Comparison of ENCODE assay signal across 38 mouse cellular contexts in the genomic region with DNA sequence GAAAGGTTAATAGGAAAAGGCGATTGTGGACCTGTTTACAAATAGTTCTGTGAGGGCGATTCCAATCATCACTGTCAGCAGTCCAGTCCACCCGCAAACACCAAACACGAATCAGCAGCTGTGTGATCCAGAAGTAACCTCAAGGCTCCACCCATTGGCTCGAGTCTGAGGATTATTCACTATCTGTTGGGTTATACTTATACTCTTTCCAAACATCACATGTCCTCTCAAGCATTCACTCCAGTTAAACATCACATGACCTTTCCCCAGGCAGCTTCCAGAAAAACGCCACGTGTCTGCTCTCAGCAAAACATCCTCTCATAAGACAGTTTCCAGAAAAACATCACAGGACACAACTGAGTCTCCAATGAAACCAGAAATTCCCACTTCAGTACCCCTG. TPM values are rescaled to one million over a fixed set of nuclear protein-coding genes. Genes with fewer than 3 reads are reported as not detected.
DNase-seq lines count a peak whose midpoint lies in the region; ATAC-seq and TF ChIP-seq lines count a peak whose summit lies in the region.
"Had no signal": no experiment of that assay in that cellular context is flagged by ENCODE, and none has a peak within 500 bp of the region (broad histone marks: within the 10 kb centered on the region; RNA-seq: fewer than 3 reads in every experiment).

No protein-coding gene starts in this region.

- WGBS in kidney, embryonic 15.5 days = 77% methylated on average over 7 of the region's 7 CpGs
- 8% methylated on average over 7 of the region's 7 CpGs for WGBS in liver, adult 2 months
- WGBS in liver, embryonic 12.5 days (ENCODE audit: insufficient replicate concordance) = 66% methylated on average over 7 of the region's 7 CpGs
- 53% methylated on average over 7 of the region's 7 CpGs for WGBS in intestine, postnatal 0 days

- no peak overlapping the region for H3K9ac ChIP-seq in kidney, embryonic 15.5 days
- H3K9ac ChIP-seq in liver, adult 2 months (ENCODE audit: low read depth, low read length) = peak overlapping the region; percentile 4; the same call in 1 of the 2 replicates
- no peak overlapping the region for H3K9ac ChIP-seq in liver, embryonic 12.5 days
- H3K9ac ChIP-seq in intestine, postnatal 0 days (ENCODE audit: low read depth, low read length) = no peak overlapping the region
- H3K9ac ChIP-seq: heart, embryonic 13.5 days; hindbrain, embryonic 15.5 days; limb, embryonic 12.5 days; liver, embryonic 14.5 days had no signal

- no peaks in the 10 kb centered on the region for H3K27me3 ChIP-seq in kidney, embryonic 15.5 days
- H3K27me3 ChIP-seq in liver, adult 2 months (ENCODE audit: control insufficient read depth, insufficient read depth, low read length) = no peaks in the 10 kb centered on the region
- H3K27me3 ChIP-seq in liver, embryonic 12.5 days (replicated peaks) = no peaks in the 10 kb centered on the region
- no peaks in the 10 kb centered on the region for H3K27me3 ChIP-seq in intestine, postnatal 0 days (replicated peaks; ENCODE audit: control insufficient read depth, insufficient read depth, low read length)
- H3K27me3 ChIP-seq: heart, embryonic 13.5 days; hindbrain, embryonic 15.5 days; limb, embryonic 12.5 days had no signal

- no peak overlapping the region for H3K27ac ChIP-seq in kidney, embryonic 15.5 days
- H3K27ac ChIP-seq in liver, adult 2 months (replicated peaks; ENCODE audit: insufficient read depth, low read depth, low read length) = peak overlapping the region; percentile 77
- no peak overlapping the region for H3K27ac ChIP-seq in liver, embryonic 12.5 days
- H3K27ac ChIP-seq in intestine, postnatal 0 days (ENCODE audit: low read depth, low read length) = no peak overlapping the region
- H3K27ac ChIP-seq: gastrocnemius, adult 2 months; heart, adult 2 months; heart, embryonic 13.5 days; hindbrain, embryonic 15.5 days; left cerebral cortex, adult 2 months; limb, embryonic 12.5 days; liver, embryonic 14.5 days had no signal

- H3K9me3 ChIP-seq in kidney, embryonic 15.5 days (replicated peaks) = no peaks in the 10 kb centered on the region
- H3K9me3 ChIP-seq in liver, embryonic 12.5 days (replicated peaks) = no peaks in the 10 kb centered on the region
- no peaks in the 10 kb centered on the region for H3K9me3 ChIP-seq in intestine, postnatal 0 days (ENCODE audit: control insufficient read depth)
- H3K9me3 ChIP-seq: hindbrain, embryonic 15.5 days; limb, embryonic 12.5 days had no signal

- peak; percentile 82 for DNase-seq in kidney, adult 11 months
- peak; percentile 99 for DNase-seq in liver, adult 2 months (ENCODE audit: extremely low read depth, low read depth, low spot score)
- DNase-seq in kidney, postnatal 14 days = peak; percentile 40
- no peak for DNase-seq in right cerebral cortex, adult 18-20 months
- DNase-seq: adrenal gland, postnatal 25 days; cerebellum, adult 2 months; cerebellum, postnatal 14 days; gastrocnemius, adult 2 months; gastrocnemius, postnatal 36 days; heart, adult 2 months; heart, postnatal 10 days; lung, postnatal 36 days; spleen, adult 18-20 months; thymus, postnatal 14 days had no signal

- ATAC-seq in kidney, embryonic 15.5 days (replicated peaks; ENCODE audit: low FRiP score) = no peak
- no peak for ATAC-seq in liver, embryonic 12.5 days
- no peak for ATAC-seq in intestine, postnatal 0 days
- ATAC-seq: forebrain, embryonic 16.5 days; midbrain, embryonic 16.5 days had no signal

- TF ChIP-seq POLR2A in liver, adult 2 months (IDR thresholded peaks at IDR 0.05; ENCODE audit: extremely low read depth, insufficient read depth, low read length) = no peak

- no peak for TF ChIP-seq CTCF in liver, adult 2 months (IDR thresholded peaks at IDR 0.05; ENCODE audit: low read depth, low read length)
- TF ChIP-seq CTCF in intestine, postnatal 0 days (IDR thresholded peaks at IDR 0.05; ENCODE audit: low read depth) = no peak

- H3K36me3 ChIP-seq in kidney, embryonic 15.5 days = no peaks in the 10 kb centered on the region
- no peaks in the 10 kb centered on the region for H3K36me3 ChIP-seq in liver, adult 2 months (ENCODE audit: control insufficient read depth, insufficient read depth, low read length)
- H3K36me3 ChIP-seq in liver, embryonic 12.5 days = no peaks in the 10 kb centered on the region
- no peaks in the 10 kb centered on the region for H3K36me3 ChIP-seq in intestine, postnatal 0 days (ENCODE audit: control insufficient read depth, insufficient read depth)
- H3K36me3 ChIP-seq: heart, embryonic 13.5 days; hindbrain, embryonic 15.5 days; limb, embryonic 12.5 days had no signal

- H3K4me1 ChIP-seq in kidney, embryonic 15.5 days = peaks cover 7% of the 10 kb centered on the region; the same call in 1 of the 2 replicates
- peaks cover 30% of the 10 kb centered on the region for H3K4me1 ChIP-seq in liver, adult 2 months (ENCODE audit: control insufficient read depth, insufficient read depth, low read length)
- H3K4me1 ChIP-seq in liver, embryonic 12.5 days = no peaks in the 10 kb centered on the region
- no peaks in the 10 kb centered on the region for H3K4me1 ChIP-seq in intestine, postnatal 0 days (replicated peaks; ENCODE audit: control insufficient read depth, insufficient read depth, low read length)
- H3K4me1 ChIP-seq: hindbrain, embryonic 15.5 days; limb, embryonic 12.5 days had no signal

- H3K4me2 ChIP-seq in kidney, embryonic 15.5 days = no peak overlapping the region
- H3K4me2 ChIP-seq in liver, embryonic 12.5 days = no peak overlapping the region
- no peak overlapping the region for H3K4me2 ChIP-seq in intestine, postnatal 0 days (replicated peaks; ENCODE audit: low read depth)
- H3K4me2 ChIP-seq: heart, embryonic 13.5 days; hindbrain, embryonic 15.5 days; limb, embryonic 12.5 days; midbrain, embryonic 11.5 days had no signal

- H3K79me2 ChIP-seq in liver, adult 2 months (ENCODE audit: control insufficient read depth, insufficient read depth, low read length) = no peaks in the 10 kb centered on the region; the same call in 1 of the 2 replicates

- no peak overlapping the region for H3K4me3 ChIP-seq in kidney, embryonic 15.5 days (replicated peaks)
- no peak overlapping the region for H3K4me3 ChIP-seq in liver, adult 2 months (ENCODE audit: insufficient read depth, low read depth, low read length)
- no peak overlapping the region for H3K4me3 ChIP-seq in liver, embryonic 12.5 days
- H3K4me3 ChIP-seq in intestine, postnatal 0 days (ENCODE audit: low read depth, low read length) = no peak overlapping the region
- H3K4me3 ChIP-seq: erythroblast, embryonic 14.5 days; gastrocnemius, adult 2 months; heart, adult 2 months; heart, embryonic 13.5 days; hindbrain, embryonic 15.5 days; left cerebral cortex, adult 2 months; limb, embryonic 12.5 days had no signal

RNA-seq across cellular contexts. Expression of gene Kng2, which starts 8.5 kb away (rescaled TPM):
- 9.3 and 9.7 TPM in 2 replicates for polyA plus RNA-seq in kidney, embryonic 15.5 days (2015; fragmentation: Nextera tagmentation; extraction: Ambion mirVana)
- 449 and 472 TPM in 2 replicates for total RNA-seq in liver, adult 2 months (2014; rRNA removed)
- 97.8 and 123 TPM in 2 replicates for polyA plus RNA-seq in liver, adult 2 months (2012; rRNA removed)
- 0.93 and 1.1 TPM in 2 replicates for polyA plus RNA-seq in liver, embryonic 12.5 days (2016; fragmentation: Nextera tagmentation; extraction: Ambion mirVana)
- polyA plus RNA-seq in intestine, postnatal 0 days (2015; fragmentation: Nextera tagmentation; extraction: Ambion mirVana) = 1.1 and 1.4 TPM in 2 replicates
- total RNA-seq: hematopoietic stem cell, adult 5-6 weeks; layer of hippocampus, adult 18-20 months; layer of hippocampus, postnatal 14 days; left cerebral cortex, adult 2 months; left cerebral cortex, postnatal 25 days; MEL; neutrophil, adult 5-6 weeks had no signal
- polyA plus RNA-seq: cerebellum, adult 2 months; cortical plate, adult 2 months; embryonic facial prominence, embryonic 14.5 days; erythroblast, embryonic 14.5 days; forebrain, embryonic 11.5 days; forebrain, embryonic 16.5 days; heart, embryonic 13.5 days; hindbrain, embryonic 15.5 days; intestine, embryonic 14.5 days; limb, embryonic 12.5 days; lung, embryonic 16.5 days; midbrain, embryonic 11.5 days; midbrain, embryonic 16.5 days had no signal

RNA-seq across cellular contexts. Expression of gene Kng1, which starts 19.9 kb away (rescaled TPM):
- 4.8 and 9.2 TPM in 2 replicates for polyA plus RNA-seq in kidney, embryonic 15.5 days (2015; fragmentation: Nextera tagmentation; extraction: Ambion mirVana)
- 1,906 and 2,075 TPM in 2 replicates for total RNA-seq in liver, adult 2 months (2014; rRNA removed)
- 642 and 701 TPM in 2 replicates for polyA plus RNA-seq in liver, adult 2 months (2012; rRNA removed)
- polyA plus RNA-seq in liver, embryonic 12.5 days (2016; fragmentation: Nextera tagmentation; extraction: Ambion mirVana) = 145 and 151 TPM in 2 replicates
- polyA plus RNA-seq in intestine, postnatal 0 days (2015; fragmentation: Nextera tagmentation; extraction: Ambion mirVana) = 1.7 and 2.4 TPM in 2 replicates
- total RNA-seq: gastrocnemius, adult 2 months; heart, adult 2 months; heart, postnatal 10 days; hematopoietic stem cell, adult 5-6 weeks; layer of hippocampus, adult 18-20 months; layer of hippocampus, postnatal 14 days; left cerebral cortex, adult 2 months; left cerebral cortex, postnatal 25 days; MEL; neutrophil, adult 5-6 weeks had no signal
- polyA plus RNA-seq: cerebellum, adult 2 months; cortical plate, adult 2 months; forebrain, embryonic 11.5 days; forebrain, embryonic 16.5 days; heart, adult 2 months; intestine, embryonic 14.5 days; midbrain, embryonic 11.5 days; midbrain, embryonic 16.5 days; neural tube, embryonic 11.5 days had no signal

Comparison
In these comparisons a context has a peak if more than half of its experiments do, and no peak if none do; other contexts are left out.
1. RNA of gene Kng1, which starts 19.9 kb away (polyA plus RNA-seq): 642 to 701 TPM in liver, adult 2 months and 145 to 151 TPM in liver, embryonic 12.5 days; 4.8 to 9.2 TPM in kidney, embryonic 15.5 days and 1.7 to 2.4 TPM in intestine, postnatal 0 days; every median in the first group is over 10 times any median in the second.